Mouse (Mus musculus) splenic B cell, adult 2 months (primary cell): ENCODE data around the gene Smyd3.

Experiments
- DNase-seq: peaks from one replicate; pipeline ENCODE4 v3.0.0-alpha.2; 2011; ENCODE audit warnings: low read depth, low spot score
- H3K27me3 ChIP-seq: 2 replicates; pipeline ENCODE4 v1.6.1; 2012; ENCODE audit warnings: mild to moderate bottlenecking, low read length, moderate library complexity, mixed read lengths; ENCODE audit not compliant: control insufficient read depth, poor library complexity, insufficient read depth, severe bottlenecking
- H3K36me3 ChIP-seq: 2 replicates; pipeline ENCODE4 v1.6.1; 2012; ENCODE audit warnings: mild to moderate bottlenecking, low read length, moderate library complexity, mixed read lengths; ENCODE audit not compliant: control insufficient read depth, poor library complexity, insufficient read depth, severe bottlenecking

The Smyd3 gene

GRCm38 (mm10) chr1:179122476-179123229, 395.2 kb downstream of the Smyd3 start:
- Histone ChIP-seq H3K36me3 (no peaks in the 10 kb centered on the region), H3K27me3 (no peaks in the 10 kb centered on the region)
- no peak for DNase-seq

DNA sequence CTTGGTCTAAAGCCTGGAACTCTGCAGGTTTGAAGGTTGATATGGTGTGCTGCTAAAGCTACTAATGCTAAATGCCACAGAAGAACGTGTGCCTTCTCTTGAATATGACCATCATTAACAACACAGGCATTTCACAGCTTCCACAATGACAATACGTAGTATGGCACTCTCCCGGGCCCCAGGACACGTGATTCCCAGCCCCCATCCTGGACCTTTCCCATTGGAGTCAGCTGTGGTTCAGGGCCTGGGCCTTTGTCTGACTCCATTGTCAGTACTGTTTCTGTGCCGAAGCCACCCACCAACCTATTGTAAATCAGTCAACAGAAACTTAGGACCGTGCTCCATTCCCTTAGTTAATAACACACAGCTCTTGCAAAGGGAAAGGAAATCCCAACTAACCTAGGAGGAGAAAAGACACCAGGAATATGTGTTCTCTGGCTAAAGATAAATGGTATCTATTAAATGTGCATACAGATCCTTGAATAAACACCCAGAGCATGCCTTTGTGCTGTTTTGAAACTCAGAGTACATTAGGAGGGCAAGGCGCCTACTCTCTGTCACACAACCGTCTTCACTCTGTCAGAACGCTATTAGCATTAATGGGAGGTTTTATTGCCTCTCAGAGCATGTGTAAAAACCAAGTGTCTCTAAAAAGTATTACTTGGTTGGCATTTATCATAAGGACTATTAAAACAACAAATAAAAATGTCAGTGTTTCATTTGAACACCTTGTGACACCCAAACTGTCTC, 397.4 kb downstream of the Smyd3 start:
- no peaks in the 10 kb centered on the region for H3K27me3 ChIP-seq
- DNase-seq = no peak
- no peaks in the 10 kb centered on the region for H3K36me3 ChIP-seq

- no peak for DNase-seq
- H3K27me3 ChIP-seq = no peaks in the 10 kb centered on the region
- no peaks in the 10 kb centered on the region for H3K36me3 ChIP-seq
Observed at GRCm38 (mm10) chr1:179118673-179119072, 399.2 kb downstream of the Smyd3 start.

DNA sequence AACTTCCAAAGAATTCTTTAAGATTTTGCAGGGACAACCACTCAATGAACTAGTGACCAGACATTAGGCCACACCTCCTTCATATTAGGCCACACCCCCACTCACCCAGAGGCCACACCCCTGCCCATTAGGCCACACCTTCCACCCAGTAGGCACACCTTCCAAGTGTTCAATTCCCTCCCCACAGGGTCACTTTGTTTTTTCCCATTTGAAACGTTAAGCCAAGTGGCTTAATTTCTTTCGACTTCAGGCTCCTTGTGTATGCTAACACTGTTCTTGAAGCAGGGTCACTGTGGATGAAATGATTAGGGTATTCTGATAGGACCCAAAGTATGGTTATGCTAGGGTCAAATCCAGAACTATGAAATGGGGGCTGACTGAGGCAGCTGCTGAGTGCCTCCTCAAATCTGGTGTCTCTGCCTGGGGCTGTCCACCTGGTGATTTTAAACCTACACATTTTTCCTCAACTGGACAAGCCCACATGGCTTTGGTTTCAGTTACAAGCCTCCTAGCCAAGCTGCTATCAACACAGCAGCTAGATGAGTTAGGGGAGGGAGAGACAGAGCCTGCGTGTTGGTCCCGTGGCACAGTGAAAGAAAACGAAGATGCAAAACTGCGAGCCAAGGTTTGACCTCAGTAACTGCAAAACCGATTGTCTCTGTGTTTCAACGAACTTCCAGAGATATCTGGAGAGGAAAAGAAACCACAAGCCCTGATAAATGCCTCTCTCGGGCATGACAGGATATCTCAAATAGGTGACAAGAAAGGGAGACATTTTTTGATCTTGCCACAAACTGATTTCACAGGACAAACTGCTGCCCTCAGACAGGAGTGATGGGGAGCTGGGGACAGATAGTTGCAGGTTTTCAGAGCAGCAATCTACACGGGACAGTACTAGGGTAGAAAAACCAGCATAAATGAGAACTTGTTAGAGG, 400.8 kb downstream of the Smyd3 start:
- no peak for DNase-seq
- H3K36me3 ChIP-seq = no peaks in the 10 kb centered on the region
- H3K27me3 ChIP-seq = no peaks in the 10 kb centered on the region

- no peaks in the 10 kb centered on the region for H3K36me3 ChIP-seq
- H3K27me3 ChIP-seq = no peaks in the 10 kb centered on the region
- DNase-seq = no peak
Observed at GRCm38 (mm10) chr1:179114833-179115495, 402.9 kb downstream of the Smyd3 start.

DNA sequence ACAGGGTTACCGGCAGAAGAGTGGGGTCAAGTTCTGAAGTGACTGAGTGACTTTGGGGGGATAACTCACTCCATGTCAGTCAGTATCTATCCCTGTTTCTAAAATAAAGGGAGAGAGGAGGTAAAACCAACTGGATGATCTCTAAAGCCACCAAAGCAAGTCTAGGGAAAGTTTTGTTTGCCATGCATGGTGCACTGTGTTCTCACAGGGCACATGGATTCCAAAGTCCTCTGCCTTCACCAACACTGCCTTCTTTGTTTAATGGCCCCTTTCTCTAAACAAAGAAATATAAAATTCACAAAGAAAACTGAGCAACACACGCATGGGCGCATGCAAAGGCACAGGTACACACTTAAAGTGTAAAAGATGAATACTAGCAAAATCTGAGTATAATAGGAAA, 403.5 kb downstream of the Smyd3 start:
- Histone ChIP-seq H3K36me3 (no peaks in the 10 kb centered on the region), H3K27me3 (no peaks in the 10 kb centered on the region)
- DNase-seq = no peak

DNA sequence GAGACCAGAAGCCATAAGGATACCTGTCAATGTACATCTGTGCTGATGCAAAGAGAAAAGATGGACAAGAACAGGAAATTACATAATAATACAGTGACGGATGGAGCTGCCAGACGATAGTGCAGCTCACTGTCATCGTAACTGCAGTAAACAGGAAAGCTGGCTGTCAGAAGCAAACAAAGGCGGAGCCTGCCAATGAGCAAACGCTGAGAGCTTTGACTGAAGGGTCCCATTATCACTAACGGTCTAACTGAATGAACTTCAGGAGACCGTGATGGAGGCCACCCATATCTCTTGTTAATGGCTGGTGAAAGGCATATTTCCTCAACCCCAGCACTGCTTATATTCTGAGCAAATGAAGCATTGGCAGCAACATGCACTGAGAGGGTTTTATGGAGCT, 409.1 kb downstream of the Smyd3 start:
- H3K36me3 ChIP-seq = no peaks in the 10 kb centered on the region
- H3K27me3 ChIP-seq = no peaks in the 10 kb centered on the region
- no peak for DNase-seq

GRCm38 (mm10) chr1:179107761-179108694, 409.8 kb downstream of the Smyd3 start:
- Histone ChIP-seq H3K27me3 (no peaks in the 10 kb centered on the region), H3K36me3 (no peaks in the 10 kb centered on the region)
- no peak for DNase-seq

- H3K36me3 ChIP-seq = no peaks in the 10 kb centered on the region
- DNase-seq = no peak
- no peaks in the 10 kb centered on the region for H3K27me3 ChIP-seq
Observed at GRCm38 (mm10) chr1:179107211-179107610, 410.6 kb downstream of the Smyd3 start.

- Histone ChIP-seq H3K36me3 (no peaks in the 10 kb centered on the region), H3K27me3 (no peaks in the 10 kb centered on the region)
- no peak for DNase-seq
Observed at GRCm38 (mm10) chr1:179106702-179107145, 411.1 kb downstream of the Smyd3 start.

DNA sequence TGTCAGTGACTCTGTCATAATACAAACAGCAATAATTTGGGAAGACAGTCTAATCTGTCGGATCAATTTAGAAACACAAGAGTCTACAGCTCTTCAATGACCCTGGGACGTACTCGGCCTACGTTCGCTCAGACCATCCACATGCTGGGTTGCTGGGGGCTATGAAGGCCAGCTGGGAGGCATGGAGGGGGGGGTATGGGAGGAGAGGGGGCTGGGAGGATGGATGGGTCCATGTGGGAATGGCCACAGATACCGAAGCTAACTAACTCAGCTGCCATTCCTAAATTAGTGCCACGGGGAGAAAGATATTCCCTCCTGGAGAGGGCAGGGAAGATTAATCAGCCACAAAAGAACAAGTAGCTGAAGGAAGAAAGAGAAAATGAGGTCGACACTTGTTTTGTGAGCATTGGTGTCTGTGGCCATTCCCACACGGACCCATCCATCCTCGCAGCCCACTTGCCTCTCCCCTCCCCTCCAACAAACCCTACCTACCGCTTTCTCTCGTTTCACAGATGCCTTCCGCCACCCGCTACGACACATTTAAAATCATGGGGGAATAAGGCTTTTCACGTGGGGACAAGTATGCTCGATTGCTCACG, 411.6 kb downstream of the Smyd3 start:
- no peak for DNase-seq

DNA sequence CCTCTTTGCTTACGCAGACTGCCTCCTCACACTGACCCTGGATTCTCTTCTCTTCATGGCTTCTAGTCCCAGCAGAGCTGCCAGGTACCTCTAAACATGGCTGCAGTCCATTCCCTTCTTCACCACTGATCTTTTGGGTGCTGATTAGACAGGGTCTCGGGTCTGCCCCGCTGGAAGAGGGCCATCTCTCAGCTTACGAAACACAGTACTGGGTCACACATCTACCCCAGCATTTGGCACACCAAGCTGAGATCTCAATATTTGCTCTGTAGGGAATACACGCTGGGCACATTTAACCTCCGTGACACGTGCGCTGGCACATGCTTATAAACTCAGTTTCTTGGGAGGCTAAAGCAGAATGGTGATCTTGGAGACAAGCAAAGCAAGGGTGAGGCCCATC, 413.4 kb downstream of the Smyd3 start:
- no peak for DNase-seq
- H3K27me3 ChIP-seq = no peaks in the 10 kb centered on the region
- no peaks in the 10 kb centered on the region for H3K36me3 ChIP-seq

More for the DNA sequence above, 411.6 kb downstream of the Smyd3 start:
- no peaks in the 10 kb centered on the region for H3K36me3 ChIP-seq
- H3K27me3 ChIP-seq = no peaks in the 10 kb centered on the region

DNA sequence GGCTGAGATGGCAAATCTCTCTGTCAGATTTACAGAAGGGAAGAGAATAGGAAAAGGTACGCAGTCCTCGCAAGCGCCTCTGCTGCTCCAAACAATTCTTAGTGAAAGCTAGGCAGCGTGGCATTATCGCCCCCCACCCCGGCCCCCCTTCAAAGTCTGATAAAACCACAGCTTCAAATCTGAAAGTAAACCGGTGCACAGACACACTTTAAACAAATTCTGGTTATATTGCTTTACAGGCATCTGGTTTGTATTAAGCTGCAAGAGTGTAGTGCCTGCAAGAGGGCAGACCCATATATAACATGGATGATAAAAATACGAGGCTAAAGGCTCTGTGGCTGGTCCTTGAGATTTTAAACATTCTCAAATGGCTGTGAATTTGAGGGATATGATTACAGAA, 420.8 kb downstream of the Smyd3 start:
- Histone ChIP-seq H3K36me3 (no peaks in the 10 kb centered on the region), H3K27me3 (no peaks in the 10 kb centered on the region)
- DNase-seq = no peak
